Mouse (Mus musculus) brain, embryonic 14.5 days (tissue): Measurements from ENCODE around the gene Ppp4c. TPM values are rescaled to one million over a fixed set of nuclear protein-coding genes. Genes with fewer than 3 reads are reported as not detected.

Experiments
- DNase-seq: peaks from one replicate; pipeline ENCODE4 v3.0.0-alpha.2; 2011; ENCODE audit warnings: low read depth
- CTCF ChIP-seq: fragments of 200-500 bp; IDR thresholded peaks from 2 replicates; pipeline ENCODE4 v1.5.1; 2012; ENCODE audit warnings: inconsistent platforms, mild to moderate bottlenecking, moderate library complexity, borderline replicate concordance; ENCODE audit not compliant: insufficient read depth, insufficient read length; ENCODE audit errors: extremely low read depth
- POLR2A ChIP-seq: fragments of 200-500 bp; IDR thresholded peaks from 2 replicates; pipeline ENCODE4 v1.6.1; 2012; ENCODE audit warnings: mild to moderate bottlenecking, inconsistent platforms, borderline replicate concordance; ENCODE audit not compliant: poor library complexity, insufficient read depth, insufficient read length, severe bottlenecking; ENCODE audit errors: extremely low read depth
- polyA plus RNA-seq: library from polyadenylated mRNA; depleted of rRNA; stranded (reverse); fragments of >200 nt; gene quantifications from 2 replicates; pipeline ENCODE4 v1.2.3, GENCODE M21; 2012

The Ppp4c gene
- polyA plus RNA-seq, 1 experiment = 219 TPM

GRCm38 (mm10) chr7:126775185-126775977 lies 16.9 kb downstream of the Ppp4c start:
- TF ChIP-seq POLR2A = no peak
- TF ChIP-seq CTCF = no peak; the same call in 1 of the 2 replicates
- no peak for DNase-seq

DNA sequence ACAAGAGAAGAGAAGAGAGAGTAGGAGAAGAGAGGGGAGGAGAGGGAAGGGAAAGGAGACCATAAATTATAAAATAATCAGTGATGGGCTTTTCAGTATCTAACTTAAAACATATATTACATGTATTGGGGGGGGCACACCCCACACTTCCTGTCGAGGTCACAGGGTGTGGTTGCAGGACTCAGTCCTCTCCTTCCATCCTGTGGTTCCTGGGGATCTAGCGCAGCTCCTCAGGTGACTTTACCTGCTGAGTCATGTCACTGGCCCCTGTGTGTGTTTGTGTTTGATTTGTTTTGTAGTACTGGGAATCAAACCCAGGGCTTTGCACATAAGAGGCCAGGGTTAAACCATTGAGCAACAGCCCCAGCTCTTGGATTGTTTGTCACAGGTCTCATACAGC lies 17.8 kb downstream of the Ppp4c start:
- no peak for DNase-seq
- TF ChIP-seq CTCF (no peak), POLR2A (no peak)

DNA sequence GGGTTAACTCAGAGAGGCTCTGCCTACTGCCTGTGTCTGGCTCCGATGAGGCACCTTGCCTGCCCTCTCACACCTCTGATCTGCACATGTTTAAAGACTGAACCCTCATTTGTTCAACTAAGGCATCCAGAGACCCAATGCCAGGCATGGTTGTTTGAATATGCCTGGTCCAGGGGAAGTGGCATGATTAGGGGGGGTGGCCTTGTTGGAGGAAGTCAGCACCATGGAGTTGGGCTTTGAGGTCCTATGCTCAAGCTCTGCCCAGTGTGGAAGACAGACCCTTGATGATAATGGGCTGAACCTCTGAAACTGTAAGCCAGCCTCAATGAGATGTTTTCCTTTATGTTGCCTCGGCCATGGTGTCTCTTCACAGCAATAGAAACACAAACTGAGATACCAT lies 18.9 kb downstream of the Ppp4c start:
- DNase-seq = no peak
- TF ChIP-seq POLR2A = no peak
- no peak for TF ChIP-seq CTCF

DNA sequence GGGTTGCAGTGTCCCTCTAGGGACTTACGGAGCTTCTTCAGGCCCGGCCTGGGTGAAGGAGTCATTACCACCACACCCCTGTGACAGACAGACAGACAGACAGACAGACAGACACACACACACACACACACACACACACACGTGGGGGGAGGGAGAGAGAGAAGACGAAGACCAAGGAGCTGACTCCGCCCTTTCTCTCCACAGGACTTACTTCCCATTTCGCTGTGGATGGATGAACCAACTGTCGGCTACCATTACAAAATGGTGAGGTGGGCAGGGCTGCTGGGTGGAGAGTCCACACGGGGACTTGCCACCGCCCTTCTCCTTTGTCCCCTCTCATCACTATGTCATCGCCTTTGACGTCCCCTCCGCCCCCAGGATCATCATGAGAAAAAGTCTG lies 21.5 kb downstream of the Ppp4c start:
- no peak for TF ChIP-seq POLR2A
- TF ChIP-seq CTCF = no peak
- DNase-seq = no peak

GRCm38 (mm10) chr7:126767001-126767400 lies 25.3 kb downstream of the Ppp4c start:
- DNase-seq = no peak
- TF ChIP-seq POLR2A (no peak), CTCF (no peak)

- no peak for DNase-seq
- TF ChIP-seq CTCF = no peak
- TF ChIP-seq POLR2A = no peak
Observed at GRCm38 (mm10) chr7:126766201-126766600, 26.1 kb downstream of the Ppp4c start, which contains the start of gene Gdpd3. Gdpd3 (plus strand) TSS chr7:126766334.

GRCm38 (mm10) chr7:126765540-126765939 lies 26.8 kb downstream of the Ppp4c start:
- TF ChIP-seq POLR2A (no peak), CTCF (no peak)

DNA sequence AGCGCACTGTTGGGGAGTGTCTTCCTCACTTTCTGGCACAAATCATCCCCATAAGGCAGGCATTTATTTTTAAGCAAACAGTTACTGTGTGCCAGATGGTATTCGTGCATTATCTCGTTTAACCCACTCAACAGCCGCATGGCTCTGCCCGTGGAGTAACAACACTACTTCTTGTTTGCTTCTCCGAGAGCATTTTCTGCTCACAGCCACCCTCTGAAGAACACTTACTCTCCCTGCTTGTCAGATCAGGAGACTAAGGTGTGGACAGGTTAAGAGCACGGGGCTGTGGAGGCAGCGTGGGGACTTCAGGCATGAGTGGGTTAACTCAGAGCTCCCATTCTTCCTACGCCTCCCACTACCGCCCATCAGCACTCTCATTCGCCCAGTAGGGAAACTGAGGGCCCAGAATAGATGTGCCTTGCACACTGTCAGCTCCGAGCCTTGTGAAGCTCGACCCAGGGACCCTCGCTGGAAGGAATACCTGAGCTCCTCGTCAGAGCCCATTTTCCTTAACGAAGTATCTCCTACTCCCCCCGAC lies 29.8 kb downstream of the Ppp4c start:
- TF ChIP-seq POLR2A (no peak), CTCF (no peak)
- DNase-seq = peak; percentile 53

More at GRCm38 (mm10) chr7:126765540-126765939, 26.8 kb downstream of the Ppp4c start:
- DNase-seq = no peak

DNA sequence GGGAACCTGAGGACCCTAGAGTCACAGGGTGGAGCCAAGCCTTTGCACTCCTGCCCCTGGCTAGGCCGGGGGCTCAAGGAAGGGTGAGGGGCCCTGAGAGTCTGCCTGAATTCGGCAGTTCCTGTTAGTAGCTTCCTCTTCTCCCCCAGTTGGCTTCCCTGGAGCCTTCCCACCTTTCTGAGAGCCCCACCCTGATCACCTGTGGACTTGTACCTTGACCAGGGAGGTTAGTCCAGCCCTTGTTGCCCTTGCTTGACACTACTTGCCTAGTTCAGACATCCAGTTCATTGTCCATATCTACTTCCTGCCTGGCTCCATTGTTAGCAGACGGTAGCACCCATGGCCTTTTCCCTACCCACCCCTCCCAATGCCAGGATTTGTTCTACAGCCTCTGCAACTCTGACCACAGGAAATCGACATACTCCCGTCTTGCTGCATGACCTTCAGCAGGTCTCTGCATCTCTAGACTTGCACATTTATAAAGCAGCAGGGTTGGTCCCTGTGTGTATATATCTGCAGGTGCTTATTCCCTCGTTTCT lies 30.7 kb downstream of the Ppp4c start:
- no peak for DNase-seq
- TF ChIP-seq CTCF = no peak
- TF ChIP-seq POLR2A = no peak

GRCm38 (mm10) chr7:126760956-126761355 lies 31.3 kb downstream of the Ppp4c start:
- TF ChIP-seq POLR2A (no peak), CTCF (no peak)

GRCm38 (mm10) chr7:126760391-126760802 lies 31.9 kb downstream of the Ppp4c start:
- no peak for TF ChIP-seq CTCF
- no peak for TF ChIP-seq POLR2A
- DNase-seq = peak; percentile 78

More at GRCm38 (mm10) chr7:126760956-126761355, 31.3 kb downstream of the Ppp4c start:
- no peak for DNase-seq
